Mouse (Mus musculus) urinary bladder, postnatal 14 days (tissue): ENCODE measurements at regions not wholly inside any gene's neighbourhood (a gene's known extent, or its start where the extent isn't known, plus 50 kb on each side); places are given as distances from the start of the nearest gene placed in this dataset.

ENCODE experiments used
- DNase-seq: peaks from one replicate; pipeline ENCODE4 v3.0.0; 2021; ENCODE audit warnings: low spot score

DNA sequence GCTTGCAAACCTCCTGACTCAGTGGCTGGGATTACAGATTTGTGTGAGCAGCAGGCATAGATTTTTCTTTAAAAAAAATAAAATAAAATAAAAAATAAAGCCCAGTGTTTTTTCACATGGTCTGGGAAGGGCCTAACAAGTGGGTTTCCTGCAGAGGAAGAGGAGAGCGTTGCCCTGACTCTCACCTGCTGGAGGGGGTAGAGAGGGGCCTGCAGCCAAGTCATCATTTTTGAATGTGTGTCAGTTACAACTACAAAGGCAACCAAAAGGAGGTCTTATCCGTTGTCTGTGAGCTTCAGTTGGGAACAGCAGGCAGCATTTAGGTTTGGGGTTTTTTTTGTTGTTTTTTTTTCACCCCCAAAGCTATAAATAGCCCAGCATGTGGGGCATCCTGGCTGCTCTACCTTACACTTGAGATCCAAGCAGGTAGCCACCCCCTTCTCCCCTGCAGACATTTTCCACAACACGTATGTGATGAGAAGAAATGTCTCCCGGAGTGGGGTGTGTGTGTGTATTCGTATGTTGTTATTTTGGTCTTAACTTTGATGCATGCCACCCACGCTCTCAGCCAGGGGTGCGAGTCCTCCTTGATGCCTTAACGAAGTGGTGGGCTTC, 285.7 kb upstream of the 4930412O13Rik start:
- no peak for DNase-seq

DNA sequence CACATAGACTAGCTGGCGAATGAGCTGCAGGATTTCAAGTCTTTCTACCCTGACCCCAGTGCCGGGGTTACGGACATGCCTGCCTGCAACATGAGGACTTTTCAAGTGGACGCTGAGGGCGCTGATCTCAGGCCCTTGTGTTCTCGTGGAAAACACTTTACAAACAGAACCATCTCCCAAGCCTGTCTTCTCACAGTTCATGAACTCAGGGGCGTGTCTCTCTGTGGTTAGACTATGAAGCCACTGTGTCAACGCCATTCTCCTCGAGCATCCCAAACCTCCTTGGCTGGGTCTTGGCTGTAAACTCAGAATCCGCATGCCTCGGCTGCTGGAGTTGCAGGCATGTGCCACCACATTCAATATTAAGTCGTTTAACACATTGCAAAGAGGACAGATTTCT, 284.9 kb upstream of the 4930412O13Rik start:
- DNase-seq = no peak

DNA sequence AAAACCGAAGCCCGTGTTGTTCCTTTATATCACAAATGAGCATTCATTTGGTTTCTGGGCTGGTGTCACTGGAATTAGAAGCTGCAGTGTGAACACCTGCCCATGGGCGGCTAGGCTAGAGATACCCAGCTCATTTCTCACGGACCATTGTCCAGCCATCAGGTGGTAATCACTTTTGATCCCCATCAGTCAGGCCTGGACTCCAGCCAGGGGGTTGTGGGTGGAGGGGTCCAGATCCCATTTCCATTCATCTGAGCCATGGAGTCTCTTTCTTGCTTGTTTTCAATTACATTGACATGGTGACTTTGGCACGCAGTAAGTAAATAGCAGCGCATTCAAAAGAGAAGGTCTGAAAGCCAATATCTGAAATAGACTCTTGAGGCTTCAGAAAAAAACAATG, 276.1 kb upstream of the 4930412O13Rik start:
- no peak for DNase-seq

DNA sequence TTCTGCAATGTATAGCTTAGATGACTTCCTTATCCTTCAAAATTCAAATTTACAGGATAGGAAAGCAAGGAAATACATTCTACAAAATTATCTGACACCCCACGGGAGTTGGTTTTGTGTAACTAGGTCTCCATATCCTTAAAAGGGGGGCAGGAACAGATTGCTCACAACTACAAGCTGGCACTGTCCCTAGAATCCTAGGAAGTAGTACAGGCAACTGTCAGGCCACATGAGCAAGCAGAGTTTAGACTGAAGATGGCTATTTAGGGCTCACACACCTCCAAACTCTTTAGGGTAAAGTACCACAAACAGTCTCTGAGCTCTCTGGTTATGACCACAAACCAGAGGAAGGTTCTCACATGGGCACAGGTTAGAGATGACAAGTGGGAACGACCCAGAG, 273.5 kb upstream of the 4930412O13Rik start:
- DNase-seq = no peak

DNA sequence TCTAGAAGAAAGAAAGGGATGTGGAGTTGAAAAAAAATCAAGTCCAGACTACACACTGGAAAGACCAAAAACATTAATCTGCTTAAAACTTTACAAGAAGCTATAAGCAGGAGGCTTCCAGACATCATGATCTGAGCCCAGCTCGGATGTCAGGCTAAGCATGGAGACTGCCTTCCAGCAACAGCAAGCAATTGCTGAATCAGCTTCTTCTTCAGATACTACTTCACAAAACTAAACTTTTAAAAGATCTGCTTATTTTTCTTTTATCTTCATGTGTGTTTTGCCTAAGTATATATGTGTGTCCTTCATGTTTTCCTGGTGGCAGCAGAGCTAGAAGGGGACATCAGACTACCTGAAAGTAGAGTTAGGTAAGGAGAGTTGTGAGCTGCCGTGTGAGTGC, 266.6 kb upstream of the 4930412O13Rik start:
- DNase-seq = no peak

DNA sequence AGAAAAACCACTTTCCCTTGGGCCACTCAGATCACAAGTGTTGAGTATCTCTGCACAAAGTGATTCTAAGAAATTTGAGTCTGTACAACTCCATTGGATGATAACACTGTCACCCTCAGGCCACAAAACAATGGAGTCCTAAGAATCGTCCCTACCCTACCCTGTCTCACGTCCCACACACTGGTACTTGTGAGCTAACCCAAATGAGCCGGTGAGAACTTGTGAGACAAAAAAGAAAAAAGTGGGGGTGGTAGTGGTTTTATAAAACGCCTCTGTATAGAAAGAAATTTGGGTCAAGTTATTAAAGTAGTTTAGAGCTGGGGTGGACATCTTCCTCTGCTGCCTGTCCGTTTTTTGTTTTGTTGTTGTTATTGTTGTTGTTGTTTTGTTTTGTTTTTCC, 264.8 kb upstream of the 4930412O13Rik start:
- no peak for DNase-seq

DNA sequence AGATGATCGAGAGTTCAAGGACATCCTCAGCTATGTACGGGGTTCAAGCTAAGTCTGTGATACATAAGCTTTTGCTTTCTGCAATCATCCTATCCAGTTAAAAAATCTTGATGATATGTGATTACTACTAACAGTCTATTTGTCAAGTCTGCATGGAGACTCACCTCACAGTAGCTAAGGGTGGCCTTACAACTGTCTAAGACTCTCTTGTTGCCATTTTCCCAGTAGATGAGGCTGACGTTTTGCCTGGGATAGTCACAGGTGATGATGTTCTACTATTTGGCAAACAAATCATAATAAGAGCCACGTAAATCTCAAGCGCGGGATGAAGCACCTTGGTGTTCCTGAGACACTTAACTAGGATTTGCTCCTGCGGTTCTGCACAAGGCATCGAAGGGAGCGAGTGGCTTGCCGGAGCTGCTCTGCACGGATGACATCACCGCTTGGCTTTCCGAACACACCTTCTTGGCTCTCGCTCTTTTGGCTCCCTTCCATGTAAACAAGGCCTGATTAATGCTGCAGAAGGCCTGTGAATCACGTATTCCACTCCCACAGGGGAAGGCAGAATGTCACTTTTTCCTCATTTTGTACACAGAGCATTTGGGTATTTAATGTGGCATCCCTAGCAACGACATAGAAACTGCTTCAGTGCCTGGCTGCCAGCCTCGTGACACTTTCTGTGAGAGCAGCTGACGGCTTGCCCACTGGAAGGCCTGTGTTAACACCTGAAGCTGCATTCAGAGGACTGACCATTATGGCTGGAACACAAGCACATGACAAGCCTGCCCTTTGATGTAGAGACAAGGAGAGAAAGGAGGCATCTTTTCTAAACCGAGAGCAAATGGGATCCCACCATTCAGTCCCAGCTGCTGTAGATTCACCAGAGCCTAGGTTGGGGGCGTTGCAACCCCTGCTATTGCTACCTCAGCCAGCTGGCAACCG, 260.5 kb upstream of the 4930412O13Rik start:
- peak; percentile 85 for DNase-seq

DNA sequence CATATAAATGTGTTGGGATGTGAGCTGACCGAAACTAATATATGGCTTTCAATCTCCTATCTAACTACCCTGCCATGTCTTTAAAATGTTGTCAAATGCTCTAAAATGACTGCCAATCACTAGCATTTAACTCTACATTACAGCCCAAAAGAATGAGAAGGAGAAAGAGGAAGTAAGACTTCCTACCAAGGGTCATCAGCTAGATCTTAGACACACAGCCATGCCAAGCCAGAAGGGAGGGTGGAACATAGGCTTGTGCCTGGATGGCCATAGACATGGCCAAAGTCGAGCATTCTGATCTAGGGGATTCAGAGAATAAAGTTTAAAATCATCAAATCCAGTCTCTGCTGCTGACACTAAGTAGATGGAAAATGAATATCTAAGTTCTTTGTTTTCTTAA, 257.4 kb upstream of the 4930412O13Rik start:
- DNase-seq = no peak

DNA sequence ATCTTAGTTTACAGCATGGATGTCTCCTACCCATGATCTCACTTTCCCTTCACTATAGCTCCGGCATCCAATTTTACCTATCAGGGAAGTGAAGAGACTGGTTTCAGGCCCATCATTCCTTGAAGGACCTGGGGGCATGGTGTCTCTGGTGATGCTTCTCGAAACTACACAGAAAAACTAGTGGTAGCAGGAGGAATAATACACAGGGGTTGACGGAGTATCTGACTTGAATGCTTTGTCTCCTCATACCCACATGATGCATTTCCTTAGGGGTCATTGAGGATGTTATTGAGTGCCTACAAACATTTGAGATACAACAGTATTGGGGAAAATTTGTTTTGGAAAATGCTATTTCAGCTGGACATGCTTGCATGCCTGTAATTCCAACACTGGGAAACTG, 253.0 kb upstream of the 4930412O13Rik start:
- DNase-seq = no peak

DNA sequence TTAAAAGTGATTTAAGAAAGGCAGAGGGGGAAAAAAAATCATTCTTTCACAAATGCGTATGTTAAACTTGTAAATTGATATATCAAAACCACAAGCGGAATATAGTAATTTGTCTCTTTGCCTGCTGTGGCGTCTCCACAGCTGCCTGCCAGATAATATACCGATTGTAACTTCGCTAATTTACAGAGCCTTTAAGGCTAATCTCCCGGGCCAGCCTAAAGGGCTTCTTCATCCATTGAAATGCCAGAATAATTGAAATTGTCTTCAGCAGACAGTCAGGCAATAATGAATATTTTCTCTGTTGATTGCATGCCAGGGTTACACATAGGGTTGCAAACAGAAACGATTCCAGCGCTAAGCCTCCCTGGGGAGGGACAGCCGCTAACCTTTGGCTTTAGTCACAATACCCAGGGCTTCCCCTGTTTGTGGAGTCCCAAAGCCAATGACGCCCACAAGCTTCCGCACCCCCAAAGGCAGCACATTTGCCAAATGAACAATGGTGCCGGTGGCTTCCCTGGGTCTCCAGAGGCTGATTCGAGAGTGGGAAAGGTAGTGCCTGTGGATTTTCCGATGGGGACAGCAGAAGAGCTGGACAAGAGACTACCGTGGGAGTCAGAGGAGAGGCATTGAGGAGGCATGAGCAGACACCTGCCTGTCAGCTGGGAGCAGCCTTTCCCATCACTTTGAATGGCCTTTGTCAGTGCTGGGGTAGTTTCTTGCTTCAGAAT, 248.2 kb upstream of the 4930412O13Rik start:
- no peak for DNase-seq

DNA sequence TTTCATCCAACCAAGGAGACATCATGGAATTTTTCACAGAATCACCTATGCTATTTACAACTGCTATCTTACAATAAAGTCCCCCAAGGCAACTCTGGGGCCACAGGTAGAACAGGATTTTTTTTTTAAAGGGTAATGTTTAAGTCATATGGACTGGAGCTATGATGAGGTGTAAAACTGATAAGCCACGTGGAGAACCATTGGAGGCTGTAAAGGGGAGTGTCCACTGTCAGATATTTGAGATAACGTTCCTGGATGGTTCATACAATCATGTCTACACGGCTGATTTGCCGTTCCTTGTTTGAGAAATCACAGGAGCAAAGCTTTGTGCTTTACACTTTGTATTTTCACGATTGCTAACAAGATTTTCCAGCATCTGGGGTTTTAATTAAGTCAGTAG, 241.8 kb upstream of the 4930412O13Rik start:
- no peak for DNase-seq

DNA sequence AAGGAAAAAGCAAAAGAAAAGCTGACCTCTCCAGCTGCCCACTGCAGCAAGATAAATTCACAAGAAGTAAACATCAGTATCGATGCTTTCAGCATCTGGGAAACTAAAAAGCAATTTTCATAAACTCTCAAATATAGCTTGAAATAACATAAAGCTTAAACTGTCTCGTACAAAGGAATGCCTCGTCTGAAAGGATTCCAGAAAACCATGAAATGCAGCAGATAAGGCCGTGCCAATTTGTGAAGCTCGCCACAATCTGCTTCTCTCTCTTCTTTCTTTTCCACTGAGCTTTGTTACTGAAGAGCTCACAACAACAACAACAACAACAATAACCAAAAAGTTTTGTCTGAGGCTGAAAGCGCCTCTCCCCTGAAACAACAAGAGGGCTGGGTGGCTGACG, 239.4 kb upstream of the 4930412O13Rik start:
- no peak for DNase-seq

DNA sequence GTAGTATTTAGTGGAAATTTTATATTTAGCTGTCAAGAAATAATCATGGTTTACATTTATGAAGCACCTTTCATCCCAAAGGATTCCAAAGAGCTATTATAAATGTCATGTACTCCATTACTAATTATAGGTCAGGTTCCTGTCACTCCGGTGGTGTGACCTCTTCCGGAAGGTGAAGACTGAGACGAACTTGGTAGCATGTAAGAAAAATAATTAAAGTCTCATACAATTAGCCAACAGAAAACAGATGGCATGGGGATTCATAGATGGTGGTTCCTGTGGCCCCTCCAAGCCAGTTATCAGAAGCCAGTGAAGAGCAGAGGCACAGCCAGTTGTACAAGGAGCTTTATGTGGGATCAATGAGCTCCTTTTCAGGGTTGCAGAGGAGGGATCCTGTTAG, 238.6 kb upstream of the 4930412O13Rik start:
- no peak for DNase-seq

DNA sequence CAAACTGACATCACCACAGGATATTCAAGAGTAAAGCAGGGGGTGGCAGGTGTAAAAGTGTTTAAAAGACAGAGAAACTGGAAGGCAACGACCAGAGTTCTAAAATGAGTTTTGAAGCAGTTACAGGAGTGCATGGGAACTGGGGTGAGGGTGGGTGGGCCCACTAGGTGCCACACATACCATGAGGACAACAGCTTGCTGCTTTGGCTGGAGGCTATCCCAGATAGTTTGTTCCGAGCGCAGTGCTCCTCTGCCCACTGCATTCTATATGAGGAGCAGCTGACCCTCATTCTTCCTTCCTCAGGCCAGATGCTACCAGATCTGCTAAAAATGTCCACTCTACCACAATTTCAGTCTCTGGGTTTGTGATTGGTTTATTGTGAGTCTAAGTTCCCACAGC, 234.6 kb upstream of the 4930412O13Rik start:
- DNase-seq = no peak

DNA sequence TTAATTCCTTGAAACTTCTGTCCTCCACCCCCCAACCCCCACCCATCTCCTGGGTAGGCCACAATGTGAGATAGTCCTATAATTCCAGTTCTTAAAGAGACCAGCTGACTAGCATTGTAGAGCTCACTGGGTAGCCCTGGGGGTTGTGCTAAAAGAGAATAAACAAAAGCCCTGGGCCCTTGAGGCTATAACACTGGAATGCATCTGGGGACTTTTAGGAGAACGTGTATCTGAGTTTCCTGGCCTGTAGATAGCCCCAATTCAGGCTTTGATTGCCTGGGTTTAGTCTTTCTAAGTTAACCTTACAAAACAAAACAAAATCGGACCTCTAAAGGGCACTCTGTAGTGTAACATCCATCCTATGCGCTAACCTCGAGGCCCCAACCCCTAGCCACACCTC, 234.1 kb upstream of the 4930412O13Rik start:
- DNase-seq = no peak

DNA sequence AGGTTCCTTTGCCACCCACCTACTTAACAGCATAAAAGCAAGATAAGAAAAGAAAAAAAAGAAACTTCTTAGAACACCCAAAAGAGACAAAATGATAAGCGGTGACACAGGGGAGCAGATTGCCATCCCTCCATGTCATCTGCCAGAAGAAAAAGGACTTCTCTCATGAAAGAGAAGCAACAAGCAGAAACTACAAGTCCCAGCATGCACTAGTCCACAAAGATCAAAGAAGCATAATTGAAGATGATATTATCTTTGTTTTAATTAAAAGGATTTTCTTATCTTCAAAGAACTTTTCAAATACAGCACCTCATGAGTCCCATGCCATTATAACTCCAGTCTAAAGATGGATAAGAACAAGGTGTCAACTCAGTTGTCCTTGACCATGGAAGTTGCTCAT, 231.0 kb upstream of the 4930412O13Rik start:
- DNase-seq = no peak

DNA sequence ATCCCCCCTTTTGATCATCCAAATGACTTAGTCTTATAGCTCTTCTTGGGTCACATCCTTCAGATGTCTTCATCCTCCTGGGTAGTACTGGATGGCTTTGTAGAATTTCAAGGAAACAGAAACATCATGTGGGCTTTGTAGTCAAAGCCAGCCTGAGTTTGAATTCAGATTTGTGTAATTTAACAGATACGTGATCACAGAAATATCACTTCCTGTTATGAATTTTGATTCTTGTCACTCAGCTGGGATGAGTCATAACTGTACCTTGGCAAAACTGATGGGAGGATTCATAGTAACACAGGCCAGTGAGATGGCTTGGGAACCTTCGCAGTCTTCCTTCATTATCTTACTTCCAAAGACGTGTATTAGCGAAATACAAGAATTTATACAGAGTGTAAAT, 222.2 kb upstream of the 4930412O13Rik start:
- DNase-seq = no peak

DNA sequence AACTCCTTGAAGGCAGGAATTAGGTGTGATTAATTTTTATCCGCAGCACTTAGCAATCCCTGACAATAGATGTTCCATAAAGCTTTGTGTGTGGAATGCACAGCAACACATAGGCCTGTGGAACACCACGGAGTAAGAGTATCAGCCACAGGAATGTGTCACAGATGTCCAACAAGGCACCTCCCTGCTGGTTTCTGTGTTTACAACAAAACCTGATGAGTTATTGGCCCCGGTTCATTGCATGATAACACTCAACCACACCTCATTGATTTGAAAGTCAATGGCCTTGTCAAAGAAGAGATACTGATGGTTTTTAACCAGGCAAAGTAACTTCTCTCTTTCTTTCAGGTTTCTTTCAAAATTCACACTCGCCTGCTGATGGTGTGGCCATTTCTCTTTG, 211.4 kb upstream of the 4930412O13Rik start:
- DNase-seq = no peak

DNA sequence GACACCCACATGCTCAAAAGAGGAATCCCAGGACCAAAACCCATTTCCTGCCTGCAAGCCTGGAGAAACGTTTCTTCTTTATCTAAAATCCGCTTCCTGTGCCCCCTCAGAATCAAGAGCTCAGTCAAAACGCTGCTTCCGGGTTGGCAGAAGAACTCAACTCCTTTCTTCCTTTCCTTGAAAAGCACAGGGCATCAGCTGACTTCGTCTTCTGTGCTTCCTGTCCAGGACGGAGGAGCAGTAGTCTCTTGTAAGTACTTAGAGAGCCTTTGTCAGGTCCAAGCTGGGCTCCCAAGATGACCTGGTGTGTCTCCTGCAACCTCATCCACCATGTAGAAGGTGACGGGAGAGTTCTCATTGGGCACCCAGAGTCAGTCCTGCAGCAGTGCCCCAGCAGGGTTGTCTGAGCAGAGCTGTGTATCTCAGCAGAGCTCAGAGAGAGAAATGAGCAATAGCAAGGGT, 199.3 kb upstream of the 4930412O13Rik start:
- no peak for DNase-seq

DNA sequence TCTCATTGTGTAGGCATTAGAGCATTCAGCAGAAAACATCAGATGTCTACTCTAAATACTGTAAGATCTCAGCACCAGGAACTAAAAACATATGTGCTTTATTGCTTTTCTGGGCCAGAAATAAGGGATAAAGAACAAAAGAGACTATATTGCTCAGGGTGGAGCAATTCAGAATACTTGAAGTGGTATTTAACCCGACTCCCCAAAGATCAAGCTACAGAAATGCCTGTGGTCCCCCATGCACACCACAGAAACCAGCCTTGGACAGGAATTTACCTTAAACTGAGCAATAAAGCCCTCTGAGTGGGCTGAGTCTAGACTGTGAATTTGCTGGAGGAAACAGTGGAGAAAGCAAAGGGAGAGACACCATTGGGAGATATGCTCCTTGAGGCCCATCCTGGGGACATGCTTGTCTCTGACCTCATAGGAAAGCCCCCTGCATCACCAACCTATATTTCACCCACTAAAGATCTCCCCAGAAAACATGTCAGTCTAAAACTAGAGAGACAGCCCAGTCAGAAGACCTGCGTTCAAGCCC, 197.3 kb upstream of the 4930412O13Rik start:
- DNase-seq = no peak

DNA sequence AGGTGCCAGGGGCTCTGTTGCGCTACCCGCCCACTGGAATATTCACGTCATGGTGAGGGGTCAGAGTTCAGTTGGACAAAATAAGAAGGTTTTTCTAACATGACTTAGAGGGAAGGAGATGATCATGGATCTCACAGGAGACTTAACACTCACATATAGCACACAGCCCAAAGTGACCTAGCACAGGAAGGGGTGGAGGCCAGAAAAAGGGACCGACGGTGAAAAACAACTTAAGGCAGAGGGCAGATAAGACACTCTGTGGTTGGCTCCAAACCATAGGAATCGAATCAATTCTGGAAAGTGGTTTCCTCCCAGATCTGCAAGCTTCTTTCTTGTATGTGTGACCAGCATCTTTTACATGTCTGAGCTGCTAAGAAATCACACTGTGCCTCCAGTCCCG, 192.9 kb upstream of the 4930412O13Rik start:
- no peak for DNase-seq

DNA sequence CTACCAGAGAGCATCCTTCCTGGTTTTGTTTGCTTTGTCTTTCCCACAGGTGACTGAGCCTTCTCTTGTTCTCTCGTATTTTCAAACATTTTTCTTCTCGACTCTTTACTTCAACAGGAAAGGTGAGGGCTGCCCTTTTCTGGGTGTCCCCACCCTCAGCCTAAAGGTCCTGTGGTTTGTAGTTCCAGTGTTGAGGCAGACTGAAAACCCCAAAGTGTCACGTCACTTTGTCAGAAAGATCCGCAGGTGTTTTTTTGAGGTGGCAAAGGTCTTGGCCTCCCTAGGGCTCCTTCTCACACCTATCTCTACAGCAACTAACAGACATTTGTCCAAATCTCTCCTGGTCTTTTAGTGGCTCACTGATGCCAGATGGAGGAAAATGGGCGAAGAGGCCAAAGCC, 191.5 kb upstream of the 4930412O13Rik start:
- DNase-seq = no peak

DNA sequence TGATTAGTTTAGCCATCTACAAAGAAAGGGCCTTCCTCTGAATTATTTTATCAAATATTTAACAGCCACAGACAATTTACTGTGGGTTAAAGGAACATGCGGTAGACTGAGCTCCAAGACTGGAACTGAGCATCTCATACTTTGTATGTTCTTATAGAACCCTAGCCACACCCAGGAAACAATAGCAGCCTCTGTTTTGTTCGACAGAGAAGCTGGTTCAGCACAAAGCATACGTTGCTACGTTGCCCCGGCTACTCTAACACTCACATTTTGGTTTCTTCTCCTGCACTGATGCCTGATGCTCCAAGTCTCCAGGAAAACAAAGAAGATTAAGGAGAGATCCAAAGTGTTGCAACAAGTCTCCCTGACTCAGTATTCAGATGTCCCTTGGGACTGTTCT, 189.5 kb upstream of the 4930412O13Rik start:
- DNase-seq = no peak
